ENCODE assay signal across 21 mouse cellular contexts in the genomic region with DNA sequence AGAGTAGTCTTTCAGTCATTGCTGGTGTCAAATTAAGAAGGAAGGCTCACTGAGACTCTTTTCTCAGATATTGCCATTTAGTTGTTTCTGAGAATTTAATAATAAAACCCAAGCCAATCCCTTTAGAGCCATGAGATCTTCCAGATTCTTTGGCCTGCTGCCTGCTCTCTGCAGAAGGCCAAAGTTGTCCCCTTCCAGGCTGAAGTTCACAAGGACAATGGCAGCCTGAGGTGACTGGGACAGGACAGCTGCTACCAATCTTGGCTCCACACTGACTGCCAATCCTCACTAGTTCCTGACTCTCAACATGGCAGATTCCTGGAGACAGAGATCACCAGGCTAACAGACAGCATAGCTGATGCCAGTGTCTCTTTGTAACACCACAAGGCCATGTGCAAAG. TPM values are rescaled to one million over a fixed set of nuclear protein-coding genes. Genes with fewer than 3 reads are reported as not detected.
DNase-seq lines count a peak whose midpoint lies in the region; TF ChIP-seq lines count a peak whose summit lies in the region.
"Had no signal": no experiment of that assay in that cellular context is flagged by ENCODE, and none has a peak within 500 bp of the region (broad histone marks: within the 10 kb centered on the region; RNA-seq: fewer than 3 reads in every experiment).

No protein-coding gene starts in this region.

- TF ChIP-seq CTCF in gastrocnemius, adult 2 months (IDR thresholded peaks at IDR 0.05), result no peak

- no peak overlapping the region for H3K4me3 ChIP-seq in gastrocnemius, adult 2 months
- no peak overlapping the region for H3K4me3 ChIP-seq in brown adipose tissue, adult 24 weeks (ENCODE audit: insufficient read depth, low read depth, low read length)
- H3K4me3 ChIP-seq: embryonic facial prominence, embryonic 10.5 days; forebrain, embryonic 15.5 days; heart, embryonic 13.5 days; hindbrain, embryonic 12.5 days had no signal

- H3K27ac ChIP-seq in gastrocnemius, adult 2 months, result no peak overlapping the region
- H3K27ac ChIP-seq in brown adipose tissue, adult 24 weeks (replicated peaks; ENCODE audit: low read depth, low read length), result peak overlapping the region; percentile 51
- H3K27ac ChIP-seq: embryonic facial prominence, embryonic 10.5 days; forebrain, embryonic 15.5 days; heart, embryonic 13.5 days; hindbrain, embryonic 12.5 days had no signal

- peak; percentile 31 for DNase-seq in gastrocnemius, postnatal 14 days
- DNase-seq in gastrocnemius, adult 2 months, result no peak
- peak; percentile 11 for DNase-seq in left cerebral cortex, postnatal 4 days
- no peak for DNase-seq in left cerebral cortex, adult 9 months (ENCODE audit: low spot score in 2 of 2)
- DNase-seq in heart, postnatal 36 days, result peak; percentile 27 to 40
- DNase-seq in layer of hippocampus, postnatal 36 days, result no peak
- DNase-seq: liver; liver, postnatal 0 days; thymus, postnatal 4 days had no signal

- intact Hi-C loops in gastrocnemius, postnatal 14 days (cut with DNase I; ENCODE audit: low total_unique reads), result no loop called here
- intact Hi-C loops in gastrocnemius, adult 2 months (cut with DNase I), result no loop called here
- intact Hi-C loops in left cerebral cortex, postnatal 4 days (cut with DNase I), result no loop called here
- intact Hi-C loops in heart, postnatal 36 days (cut with DNase I), result no loop called here

- peaks cover 36% of the 10 kb centered on the region for H3K4me1 ChIP-seq in brown adipose tissue, adult 24 weeks (ENCODE audit: control insufficient read depth, insufficient read depth, insufficient read length, low read length)
- H3K4me1 ChIP-seq: embryonic facial prominence, embryonic 10.5 days; forebrain, embryonic 15.5 days; hindbrain, embryonic 12.5 days had no signal

RNA-seq across cellular contexts. Expression of a gene that starts 8.9 kb away (rescaled TPM):
- under 1 TPM; 0.16 to 0.31 TPM for total RNA-seq in gastrocnemius, postnatal 14 days (2021)
- under 1 TPM; 0.36 TPM for total RNA-seq in gastrocnemius, adult 2 months (2021)
- total RNA-seq in left cerebral cortex, postnatal 4 days (2021), result not detected
- 1.9 and 4.3 TPM in 2 replicates for polyA plus RNA-seq in brown adipose tissue, adult 24 weeks (2012; ENCODE audit: insufficient read depth, insufficient read length, missing spikeins)
- total RNA-seq in heart, postnatal 36 days (2021), result 1 to 10 TPM; 1.6 to 1.7 TPM
- under 1 TPM; 0.20 to 0.38 TPM for total RNA-seq in layer of hippocampus, postnatal 36 days (2021)
- total RNA-seq: ES-E14; left cerebral cortex, postnatal 14 days; megakaryocyte, adult 5-6 weeks; midbrain, postnatal 0 days had no signal
- polyA plus RNA-seq: forebrain, embryonic 15.5 days; heart, embryonic 13.5 days; liver, postnatal 0 days; midbrain, postnatal 0 days had no signal

RNA-seq across cellular contexts. Expression of a gene that starts 12.0 kb away (rescaled TPM):
- total RNA-seq in gastrocnemius, postnatal 14 days (2021), result not detected
- total RNA-seq in gastrocnemius, adult 2 months (2021), result not detected
- total RNA-seq in left cerebral cortex, postnatal 4 days (2021), result not detected
- not detected in 2 replicates for polyA plus RNA-seq in brown adipose tissue, adult 24 weeks (2012; ENCODE audit: insufficient read depth, insufficient read length, missing spikeins)
- not detected for total RNA-seq in heart, postnatal 36 days (2021)
- total RNA-seq in layer of hippocampus, postnatal 36 days (2021), result not detected
- total RNA-seq: ES-E14; layer of hippocampus, postnatal 10 days; left cerebral cortex, postnatal 14 days; megakaryocyte, adult 5-6 weeks; midbrain, postnatal 0 days had no signal
- polyA plus RNA-seq: embryonic facial prominence, embryonic 10.5 days; forebrain, embryonic 15.5 days; heart, embryonic 13.5 days; hindbrain, embryonic 12.5 days; intestine, embryonic 14.5 days; liver, postnatal 0 days; midbrain, postnatal 0 days; small intestine, adult 2 months had no signal

RNA-seq across cellular contexts. Expression of a gene that starts 25.3 kb away (rescaled TPM):
- total RNA-seq in gastrocnemius, postnatal 14 days (2021), result not detected
- total RNA-seq in gastrocnemius, adult 2 months (2021), result not detected
- total RNA-seq in left cerebral cortex, postnatal 4 days (2021), result not detected
- polyA plus RNA-seq in brown adipose tissue, adult 24 weeks (2012; ENCODE audit: insufficient read depth, insufficient read length, missing spikeins), result not detected in 2 replicates
- not detected for total RNA-seq in heart, postnatal 36 days (2021)
- not detected for total RNA-seq in layer of hippocampus, postnatal 36 days (2021)
- total RNA-seq: ES-E14; layer of hippocampus, postnatal 10 days; left cerebral cortex, postnatal 14 days; megakaryocyte, adult 5-6 weeks; midbrain, postnatal 0 days had no signal
- polyA plus RNA-seq: embryonic facial prominence, embryonic 10.5 days; forebrain, embryonic 15.5 days; heart, embryonic 13.5 days; hindbrain, embryonic 12.5 days; intestine, embryonic 14.5 days; liver, postnatal 0 days; small intestine, adult 2 months had no signal

RNA-seq across cellular contexts. Expression of a gene that starts 53.9 kb away (rescaled TPM):
- total RNA-seq in gastrocnemius, postnatal 14 days (2021), result under 1 TPM; 0.11 to 0.27 TPM
- total RNA-seq in gastrocnemius, adult 2 months (2021), result not detected
- total RNA-seq in left cerebral cortex, postnatal 4 days (2021), result not detected
- polyA plus RNA-seq in brown adipose tissue, adult 24 weeks (2012; ENCODE audit: insufficient read depth, insufficient read length, missing spikeins), result not detected in 2 replicates
- total RNA-seq in heart, postnatal 36 days (2021), result not detected
- total RNA-seq in layer of hippocampus, postnatal 36 days (2021), result not detected
- total RNA-seq: ES-E14; layer of hippocampus, postnatal 10 days; left cerebral cortex, postnatal 14 days; midbrain, postnatal 0 days had no signal
- polyA plus RNA-seq: embryonic facial prominence, embryonic 10.5 days; forebrain, embryonic 15.5 days; hindbrain, embryonic 12.5 days; liver, postnatal 0 days; midbrain, postnatal 0 days had no signal

RNA-seq across cellular contexts. Expression of a gene that starts 56.1 kb away (rescaled TPM):
- under 1 TPM in 1 of 2 experiments, not detected in 1; 0.14 TPM for total RNA-seq in gastrocnemius, postnatal 14 days (2021)
- total RNA-seq in gastrocnemius, adult 2 months (2021), result under 1 TPM in 1 of 2 experiments, not detected in 1; 0.11 TPM
- not detected for total RNA-seq in left cerebral cortex, postnatal 4 days (2021)
- not detected in 2 replicates for polyA plus RNA-seq in brown adipose tissue, adult 24 weeks (2012; ENCODE audit: insufficient read depth, insufficient read length, missing spikeins)
- 1 to 10 TPM; 1.8 to 2.6 TPM for total RNA-seq in heart, postnatal 36 days (2021)
- total RNA-seq in layer of hippocampus, postnatal 36 days (2021), result not detected
- total RNA-seq: ES-E14; left cerebral cortex, postnatal 14 days; megakaryocyte, adult 5-6 weeks; midbrain, postnatal 0 days had no signal
- polyA plus RNA-seq: embryonic facial prominence, embryonic 10.5 days; hindbrain, embryonic 12.5 days; intestine, embryonic 14.5 days; midbrain, postnatal 0 days had no signal

Comparison
In these comparisons a context has a peak if more than half of its experiments do, and no peak if none do; other contexts are left out.
1. DNase-seq: peak in gastrocnemius, postnatal 14 days (single experiment), left cerebral cortex, postnatal 4 days (single experiment) and heart, postnatal 36 days (2 of 2); none in gastrocnemius, adult 2 months (single experiment), left cerebral cortex, adult 9 months (0 of 2) and layer of hippocampus, postnatal 36 days (0 of 2).